Mouse (Mus musculus) MN1 (cell line): ENCODE data around the gene Atp5h.
"Not testable (repeated sequence)": the region's sequence is repeated elsewhere in the genome, so short reads cannot be mapped to it uniquely, and the experiment has no call there.

ENCODE experiments used
- DNase-seq: peaks from one replicate; pipeline ENCODE4 v3.0.0-alpha.2; 2016; ENCODE audit warnings: low spot score

Gene Atp5h

DNA sequence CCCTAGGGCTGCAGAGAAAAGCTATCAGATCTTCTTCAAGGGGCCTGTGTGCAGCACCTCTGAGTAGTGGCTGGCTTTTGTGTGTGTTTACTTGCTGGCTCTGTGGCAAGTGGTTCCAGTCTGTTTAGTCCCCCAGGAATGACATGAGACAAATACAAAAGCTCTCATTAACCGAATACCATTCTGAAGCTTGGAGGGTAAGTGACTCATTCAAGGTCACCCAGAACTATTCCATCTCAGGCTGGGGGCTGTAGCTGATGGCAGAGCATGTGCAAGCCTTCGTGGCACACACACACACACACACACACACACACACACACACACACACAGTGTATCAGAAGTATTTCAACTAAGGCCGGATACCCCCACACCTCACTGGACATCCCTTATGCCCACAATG is 19.6 kb downstream of the Atp5h start:
- DNase-seq: no peak

DNA sequence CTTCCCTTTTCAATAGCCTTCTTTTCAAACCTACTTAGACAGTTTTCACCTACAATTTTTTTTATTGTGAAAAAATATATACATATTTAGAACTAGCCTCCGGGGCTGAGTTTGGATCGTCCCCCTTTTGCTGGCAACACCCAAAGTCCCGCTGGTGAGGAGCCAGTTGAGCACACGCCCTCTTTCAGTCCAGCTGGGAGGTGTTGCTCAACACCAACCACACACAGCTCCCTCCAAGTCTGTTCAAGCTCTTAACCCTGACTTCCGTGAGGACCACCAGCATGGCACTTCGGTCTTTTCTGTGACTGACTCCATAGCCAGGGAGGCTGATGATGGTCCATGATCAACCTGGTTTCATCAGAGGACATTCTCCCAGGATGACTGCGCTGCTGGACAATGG is 21.7 kb downstream of the Atp5h start:
- no peak for DNase-seq

DNA sequence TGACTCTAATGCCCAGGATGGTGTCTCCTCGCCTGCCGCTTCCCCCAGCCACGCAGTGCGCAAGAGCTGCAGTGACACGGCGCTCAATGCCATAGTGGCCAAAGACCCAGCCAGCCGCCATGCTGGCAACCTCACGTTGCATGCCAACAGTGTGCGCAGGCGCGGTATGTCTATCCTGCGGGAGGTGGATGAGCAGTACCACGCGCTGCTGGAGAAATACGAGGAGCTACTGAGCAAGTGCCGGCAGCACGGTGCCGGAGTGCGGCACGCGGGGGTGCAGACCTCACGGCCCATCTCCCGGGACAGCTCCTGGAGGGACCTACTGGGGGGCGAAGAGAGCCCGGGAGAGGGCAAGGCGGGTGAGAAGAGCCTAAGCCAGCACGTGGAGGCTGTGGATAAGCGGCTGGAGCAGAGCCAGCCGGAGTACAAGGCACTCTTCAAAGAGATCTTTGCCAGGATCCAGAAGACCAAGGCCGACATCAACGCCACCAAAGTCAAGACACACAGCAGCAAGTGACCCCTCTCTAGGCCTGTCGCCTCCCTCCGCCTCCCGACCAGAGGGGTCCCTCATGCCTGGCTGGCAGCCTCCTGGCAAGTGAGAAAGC is 25.9 kb downstream of the Atp5h start:
- DNase-seq: no peak

DNA sequence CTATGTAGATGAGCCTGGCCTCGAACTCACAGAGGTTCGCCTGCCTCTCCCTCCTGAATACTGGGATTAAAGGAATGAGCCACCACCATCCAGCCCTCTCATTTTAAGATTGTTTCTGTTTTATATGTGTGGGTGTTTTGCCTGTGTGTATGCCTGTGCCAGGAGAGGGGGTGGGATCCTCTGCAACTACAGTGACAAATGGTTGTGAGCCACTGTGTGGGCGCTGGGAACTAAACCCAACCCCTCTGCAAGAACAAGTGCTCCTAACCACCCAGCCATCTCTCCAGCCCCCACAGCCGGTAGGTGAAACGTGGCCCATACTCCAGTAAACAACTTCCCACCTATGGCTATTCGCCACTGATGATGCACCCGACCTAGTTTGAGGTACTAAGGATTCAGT is 28.4 kb downstream of the Atp5h start:
- no peak for DNase-seq

DNA sequence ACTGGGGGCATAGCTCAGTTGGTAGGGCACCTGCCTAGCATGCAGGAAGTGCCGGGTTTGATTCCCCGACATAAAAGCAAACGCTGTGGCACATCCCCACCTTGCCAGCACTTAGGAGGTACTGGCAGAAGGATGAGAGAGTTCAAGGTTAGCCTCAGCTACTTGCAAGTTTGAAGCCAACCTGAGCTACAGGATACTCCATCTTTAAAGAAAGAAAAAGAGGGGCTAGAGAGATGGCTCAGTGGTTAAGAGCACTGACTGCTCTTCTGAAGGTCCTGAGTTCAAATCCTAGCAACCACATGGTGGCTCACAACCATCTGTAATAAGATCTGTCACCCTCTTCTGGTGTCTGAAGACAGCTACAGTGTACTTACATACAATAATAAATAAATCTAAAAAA is 32.9 kb downstream of the Atp5h start:
- not testable (repeated sequence) for DNase-seq

DNA sequence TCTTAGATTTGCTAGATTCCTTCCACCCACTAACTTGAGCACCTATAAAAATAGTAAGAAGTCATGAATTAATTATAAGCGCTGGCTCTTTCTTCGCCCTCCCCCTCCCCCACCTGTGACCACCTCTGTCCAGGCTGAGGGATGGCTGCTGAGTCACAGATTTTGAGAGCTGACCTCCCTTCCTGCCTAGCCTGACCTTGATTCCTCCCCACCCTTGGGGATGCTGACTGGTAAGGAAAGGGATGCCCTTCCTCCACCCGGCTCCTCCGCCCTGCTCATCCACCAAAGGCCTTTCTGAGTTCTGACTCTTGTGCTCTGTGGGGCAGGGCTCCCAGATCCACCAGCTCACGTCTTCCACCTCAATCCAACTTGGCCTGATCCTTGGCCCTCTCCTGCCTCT is 35.2 kb downstream of the Atp5h start:
- peak; percentile 24 for DNase-seq

DNA sequence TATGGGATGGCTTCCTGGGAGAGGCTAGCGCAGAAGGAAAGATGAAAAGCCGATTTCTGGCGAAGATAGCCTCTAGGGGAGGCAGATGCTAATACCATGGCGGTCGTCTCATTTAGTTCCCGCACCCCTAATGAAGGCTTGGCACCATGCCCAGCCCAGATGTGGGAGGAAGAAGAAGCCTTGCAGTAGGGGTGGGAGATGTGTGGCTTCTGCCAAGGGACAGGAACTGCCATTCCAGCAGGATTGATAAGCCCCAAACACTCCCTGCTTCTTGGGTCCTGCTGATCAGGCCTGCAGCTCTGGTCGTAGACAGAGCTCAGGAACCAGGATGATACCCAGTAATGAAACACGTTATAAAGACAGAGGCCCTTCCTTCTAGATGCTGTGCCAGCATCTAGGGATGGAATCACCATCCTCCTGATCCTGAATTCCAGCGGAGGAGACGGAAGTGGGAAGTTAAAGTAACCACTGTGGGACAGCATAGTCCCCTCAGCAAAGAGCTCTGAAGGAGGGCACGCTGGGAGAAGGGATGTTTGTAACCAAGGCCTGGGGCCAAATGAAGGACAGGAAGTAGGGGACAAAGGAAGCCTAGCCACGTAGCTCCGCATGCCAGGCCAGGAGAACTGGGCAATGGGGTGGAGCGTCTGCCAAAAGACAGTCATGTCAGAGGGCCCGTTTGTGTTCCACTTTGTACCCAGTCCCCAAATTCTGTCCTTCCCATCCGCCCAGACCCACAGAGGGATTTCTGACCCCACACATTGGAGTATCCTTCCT is 35.9 kb downstream of the Atp5h start:
- DNase-seq: peak; percentile 69

DNA sequence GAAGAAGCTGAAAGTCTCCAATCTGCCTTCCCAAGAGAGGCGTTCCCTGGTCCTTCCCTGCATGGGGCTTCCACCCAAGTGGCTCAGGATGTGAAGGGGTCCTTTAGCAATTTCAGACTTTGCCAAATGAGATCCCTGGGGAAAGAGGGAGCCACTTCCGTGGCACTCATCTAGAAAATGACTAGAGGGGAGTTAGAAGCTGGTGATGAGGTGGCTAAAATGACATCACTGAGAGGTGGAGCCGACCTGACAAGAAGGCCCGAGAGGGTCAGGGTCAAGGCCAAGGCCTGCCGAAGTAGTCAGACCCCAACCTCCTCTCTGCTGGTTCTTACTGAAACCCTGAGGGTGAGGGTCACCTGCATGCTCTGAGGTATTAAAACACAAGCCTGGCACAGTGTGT is 36.9 kb downstream of the Atp5h start:
- peak; percentile 49 for DNase-seq

DNA sequence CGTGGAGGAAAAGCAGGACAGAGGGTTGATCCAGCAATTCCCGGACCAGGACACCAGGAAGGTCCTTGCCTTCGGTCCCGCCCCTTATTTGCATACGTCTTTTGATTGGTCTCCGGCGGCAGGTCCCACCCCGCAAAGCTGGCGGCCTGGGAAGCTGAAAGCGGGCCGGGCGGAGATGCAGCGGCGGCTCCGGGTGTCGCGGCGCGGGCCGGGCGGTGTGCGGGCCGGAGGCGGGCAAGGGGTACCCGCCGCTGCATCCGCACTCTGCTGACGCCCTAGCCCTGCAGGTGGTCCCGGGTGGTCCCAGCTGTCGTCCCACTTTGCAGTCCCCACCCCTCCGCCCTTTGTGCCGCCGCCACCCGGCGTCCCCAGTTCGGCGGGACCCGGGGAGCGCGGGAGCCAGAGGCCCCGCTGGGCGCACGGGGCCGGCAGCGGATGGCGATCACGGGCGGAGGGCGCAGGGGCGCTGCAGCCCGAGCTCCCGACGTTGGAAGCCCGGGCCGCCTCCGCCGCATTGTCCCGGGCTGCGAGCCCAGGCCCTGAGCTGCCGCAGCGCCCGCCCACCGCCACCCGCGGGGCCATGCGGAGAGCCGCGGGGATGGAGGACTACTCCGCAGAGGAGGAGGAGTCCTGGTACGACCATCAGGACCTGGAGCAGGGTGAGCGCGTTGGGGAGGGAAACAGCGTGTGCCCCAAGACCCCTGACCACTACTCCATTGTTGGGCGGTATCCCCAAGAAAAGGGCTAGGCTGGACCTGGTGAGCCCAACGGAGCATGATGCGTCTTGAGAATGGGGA is 37.8 kb downstream of the Atp5h start, which contains the start of gene Cdr2l:
Gene Cdr2l, plus strand, starts transcription at position 174 of the 797 bp plus-strand sequence.
- DNase-seq: peak; percentile 95

DNA sequence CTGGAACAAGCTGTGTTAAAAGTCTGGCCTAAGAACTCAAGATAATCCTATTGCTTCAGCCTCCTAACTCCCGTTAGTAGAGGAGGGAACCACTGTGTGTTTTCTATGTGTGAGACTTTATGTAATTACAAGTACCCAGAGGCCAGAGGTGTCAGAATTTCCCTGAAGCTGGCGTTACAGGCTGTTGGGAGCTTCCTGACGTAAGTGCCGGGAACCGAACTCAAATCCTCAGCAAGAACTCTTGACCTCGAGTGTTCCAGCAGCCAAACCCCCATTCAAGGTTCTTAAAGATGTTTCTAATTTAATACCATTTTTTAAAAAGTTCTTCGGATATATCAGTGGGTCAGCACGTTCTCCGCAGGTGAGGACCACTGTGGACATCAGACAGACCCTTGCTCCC is 38.5 kb downstream of the Atp5h start:
- DNase-seq: peak; percentile 68

DNA sequence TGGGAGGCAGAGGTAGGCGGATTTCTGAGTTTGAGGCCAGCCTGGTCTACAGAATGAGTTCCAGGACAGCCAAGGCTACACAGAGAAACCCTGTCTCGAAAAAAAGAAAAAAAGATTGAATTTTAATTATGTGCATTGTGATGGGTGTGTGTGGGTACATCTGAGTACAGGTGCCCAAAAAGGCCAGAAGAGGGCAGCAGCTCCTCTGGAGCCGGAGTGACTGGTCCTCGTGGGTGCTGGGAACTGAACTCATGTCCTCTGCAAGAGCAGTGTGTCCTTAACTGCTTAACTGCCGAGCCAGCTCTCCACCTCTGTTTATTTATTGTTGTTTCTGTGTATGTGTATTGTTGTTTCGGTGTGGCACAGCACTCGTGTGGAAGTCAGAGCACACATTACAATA is 41.9 kb downstream of the Atp5h start:
- no peak for DNase-seq

DNA sequence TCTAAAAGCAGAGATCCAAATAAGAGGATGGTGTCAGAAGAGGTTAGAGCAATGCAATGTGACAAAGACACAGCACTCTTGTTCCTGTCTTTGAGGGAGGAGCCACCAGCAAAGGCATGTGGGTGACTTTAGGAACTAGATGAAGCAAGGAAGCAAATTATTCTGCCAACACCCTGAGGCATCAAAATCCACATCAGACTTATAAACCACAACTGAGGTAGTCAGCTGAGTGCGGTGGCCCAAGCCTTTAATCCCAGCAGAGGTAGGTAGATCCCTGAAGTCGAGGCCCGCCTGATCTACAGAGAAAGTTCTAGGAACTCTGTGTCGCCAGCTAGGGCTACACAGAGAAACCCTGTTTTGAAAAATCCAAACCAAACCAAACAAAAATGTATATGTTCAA is 42.5 kb downstream of the Atp5h start:
- DNase-seq: no peak

DNA sequence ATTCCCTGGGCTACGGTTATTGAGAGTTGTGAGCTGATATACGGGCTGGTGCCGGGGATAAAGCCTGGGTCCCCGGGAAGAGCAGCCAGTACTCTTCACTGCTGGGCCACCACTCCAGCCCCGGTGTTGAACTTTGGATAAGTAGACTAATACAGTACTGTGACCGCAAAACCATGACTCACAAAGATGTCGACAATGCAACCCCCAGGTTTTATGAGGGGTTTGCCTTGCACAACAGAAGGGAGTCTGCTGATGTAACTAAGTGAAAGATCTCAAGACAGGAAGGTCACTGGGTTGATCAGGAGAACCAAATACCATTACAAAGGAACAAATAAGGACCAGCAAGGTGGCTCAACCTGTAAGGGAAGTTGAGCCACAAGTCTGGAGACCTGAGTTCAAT is 43.0 kb downstream of the Atp5h start:
- DNase-seq: no peak

DNA sequence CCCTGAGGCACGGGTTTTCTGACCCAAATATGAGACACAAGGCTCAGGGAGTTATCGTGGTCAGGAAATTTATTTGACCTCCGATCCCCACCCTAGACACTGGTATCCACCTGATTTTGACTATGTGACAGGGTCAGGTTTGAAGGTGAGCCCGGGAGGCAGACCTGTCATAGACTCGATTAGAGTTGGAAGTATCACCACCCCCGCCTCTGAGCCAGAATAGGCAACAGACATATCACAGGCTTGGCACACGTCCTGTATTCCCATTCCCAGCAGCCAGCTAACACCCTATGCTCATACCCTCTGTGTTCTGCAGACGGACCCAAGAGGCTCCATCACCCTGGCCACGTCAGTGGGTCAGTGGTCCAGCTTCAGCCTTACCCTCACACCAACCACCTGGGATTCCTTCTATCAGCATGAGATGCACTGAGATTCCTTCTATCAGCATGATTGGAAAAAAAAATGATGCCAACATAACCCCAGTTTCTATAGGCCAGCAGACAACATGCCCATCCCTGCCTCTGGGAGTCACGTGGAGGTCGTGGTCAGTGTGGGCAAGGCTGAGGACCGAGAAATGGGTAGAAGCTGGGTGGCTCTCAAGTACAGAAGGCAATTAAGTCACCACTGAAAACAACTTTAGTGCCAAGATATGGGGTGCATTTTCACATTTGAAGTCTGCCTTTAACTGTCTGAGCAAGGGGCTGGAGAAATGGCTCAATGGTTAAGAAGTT is 44.9 kb downstream of the Atp5h start:
- DNase-seq: peak; percentile 65

DNA sequence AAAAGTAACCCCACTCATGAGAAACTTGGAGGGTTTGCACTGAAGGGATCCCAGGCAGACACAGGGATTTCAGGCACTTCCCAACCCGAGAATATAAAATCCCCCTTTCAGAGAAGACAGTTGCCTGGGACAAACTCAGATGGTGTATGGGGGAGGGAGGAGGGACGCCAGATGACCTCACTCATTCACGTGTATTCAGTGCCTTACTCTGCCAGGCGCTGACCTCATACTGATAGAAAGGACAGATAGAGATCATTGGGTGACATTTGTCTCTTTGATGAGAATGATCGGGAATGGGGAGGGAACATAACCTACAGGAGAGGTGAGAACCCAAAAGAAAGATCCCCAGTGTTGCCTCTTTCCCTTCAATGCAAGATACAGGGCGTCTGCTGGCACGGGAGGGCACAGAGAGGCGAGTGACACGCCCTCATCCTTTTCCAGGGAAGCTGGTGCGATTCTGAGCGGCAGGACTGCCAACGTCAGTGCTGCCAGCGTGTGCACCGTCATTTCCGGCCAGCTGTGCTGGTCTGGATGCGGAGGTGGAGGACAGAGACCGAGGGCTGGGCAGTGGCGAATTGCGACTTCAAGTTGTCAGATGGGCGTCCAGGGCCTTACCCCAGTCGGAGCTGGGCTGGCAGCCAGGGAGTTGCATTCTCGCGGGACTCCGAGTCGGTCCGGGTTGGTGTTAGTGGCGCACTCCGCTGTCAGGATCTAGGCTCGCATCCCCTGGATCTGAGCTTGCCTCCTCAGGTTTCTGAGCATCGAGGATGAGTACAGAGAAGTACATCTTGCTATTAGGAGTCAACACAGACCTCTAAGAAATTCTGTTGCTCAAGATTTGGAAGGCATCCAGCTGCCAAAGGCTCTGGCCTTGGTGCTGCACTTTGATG is 45.7 kb downstream of the Atp5h start:
- peak; percentile 95 for DNase-seq

DNA sequence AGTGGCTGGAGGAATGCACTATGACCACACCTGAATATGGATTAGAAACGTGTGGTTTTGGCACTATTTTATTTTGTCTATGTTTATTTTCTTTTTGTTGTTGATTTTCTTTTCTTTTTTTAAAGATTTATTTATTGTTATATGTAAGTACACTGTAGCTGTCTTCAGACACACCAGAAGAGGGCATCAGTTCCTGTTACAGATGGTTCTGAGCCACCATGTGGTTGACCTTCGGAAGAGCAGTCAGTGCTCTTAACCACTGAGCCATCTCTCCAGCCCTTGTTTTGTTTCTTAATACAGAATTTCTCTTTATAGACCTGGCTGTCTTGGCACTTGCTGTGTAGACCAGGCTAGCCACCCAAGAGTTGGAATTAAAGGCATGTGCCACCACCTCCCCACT is 47.0 kb downstream of the Atp5h start:
- DNase-seq: no peak

DNA sequence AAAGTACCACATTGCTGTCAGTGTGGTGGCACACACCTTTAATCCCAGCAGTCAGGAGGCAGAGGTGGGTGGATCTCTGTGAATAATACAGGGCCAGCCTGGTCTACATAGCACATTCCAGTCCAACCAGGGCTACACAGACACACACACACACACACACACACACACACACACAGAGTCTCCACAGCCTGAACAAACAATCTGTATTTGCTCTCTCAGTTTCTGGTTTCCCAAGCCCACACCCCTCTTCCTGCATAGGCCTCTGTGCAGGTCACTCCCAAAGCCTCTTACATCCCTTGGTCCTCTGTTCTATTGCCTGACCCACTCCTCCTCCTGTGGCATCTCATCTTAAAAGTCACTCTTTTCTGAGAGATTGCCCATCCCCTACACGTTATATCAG is 47.7 kb downstream of the Atp5h start:
- DNase-seq: no peak

DNA sequence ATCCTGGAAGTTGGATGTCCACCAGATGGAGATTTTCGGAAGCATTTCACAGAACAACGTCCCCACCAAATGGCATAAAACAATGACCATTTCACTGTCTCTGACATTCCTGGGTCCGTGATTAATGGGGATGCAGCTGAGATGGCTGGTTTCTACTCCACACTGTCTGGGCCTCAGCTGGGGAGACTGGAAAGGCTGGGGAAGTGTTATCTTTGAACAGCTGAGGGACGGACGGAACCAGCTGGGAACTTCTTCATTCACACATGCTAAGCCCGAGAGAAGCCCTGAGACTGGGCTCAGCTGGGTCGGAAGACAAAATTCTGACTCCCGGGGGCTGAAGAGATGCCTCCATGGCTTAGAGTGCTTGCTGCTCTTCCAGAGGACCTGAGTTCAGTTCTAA is 48.4 kb downstream of the Atp5h start:
- no peak for DNase-seq

DNA sequence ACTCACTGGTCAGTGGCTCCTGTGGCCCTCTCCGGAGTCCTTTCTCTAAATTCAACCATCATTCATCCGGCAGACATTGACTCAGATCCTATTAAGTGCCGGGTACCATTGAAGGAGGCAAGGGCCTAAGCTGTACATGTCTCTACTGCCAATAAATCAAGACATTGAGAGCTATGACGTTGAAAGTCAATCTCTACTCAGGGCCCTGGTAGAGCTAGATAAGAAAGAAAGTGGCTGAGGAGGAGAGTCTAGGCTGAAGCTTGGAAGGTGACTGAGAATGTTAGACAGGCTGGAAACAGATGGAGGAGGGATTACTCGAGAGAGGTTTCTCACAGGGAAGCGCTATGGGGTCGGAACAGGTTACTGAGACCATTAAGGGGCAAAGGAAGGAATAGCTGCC is 49.4 kb downstream of the Atp5h start:
- no peak for DNase-seq

DNA sequence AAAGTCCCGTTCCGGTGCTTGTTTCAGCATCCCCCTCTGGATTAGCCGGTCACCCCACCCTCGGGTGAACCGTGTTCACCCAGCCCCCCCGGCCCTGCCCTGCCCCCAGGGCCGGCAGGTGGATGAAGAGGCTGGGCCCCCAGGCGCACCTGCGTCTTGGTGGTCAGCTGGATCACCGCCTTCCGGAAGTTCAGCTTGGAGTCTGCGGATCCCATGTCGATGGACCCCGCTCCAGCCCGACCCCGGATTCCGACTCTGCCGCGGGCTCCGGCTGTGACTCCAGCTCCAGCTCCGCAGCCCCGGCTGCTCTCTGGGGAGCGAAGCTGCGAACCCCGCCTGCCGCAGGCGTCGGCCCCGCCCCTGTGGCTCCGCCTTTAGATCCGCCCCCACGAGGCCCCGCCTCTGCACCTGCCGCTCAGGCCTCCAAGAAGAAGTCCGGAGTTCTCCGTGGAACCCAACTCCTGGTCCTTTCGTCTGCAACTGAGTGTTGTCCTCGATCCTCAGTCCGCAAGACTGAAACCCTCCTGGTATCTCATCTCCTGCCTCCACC is 52.3 kb downstream of the Atp5h start, which contains the start of gene Hid1:
Gene Hid1, minus strand, starts transcription at position 362 of the 550 bp plus-strand sequence.
- DNase-seq: peak; percentile 89
